Mouse (Mus musculus) cerebellum, adult 2 months (tissue): ENCODE data around the gene Adad1. TPM values are rescaled to one million over a fixed set of nuclear protein-coding genes. Genes with fewer than 3 reads are reported as not detected.

Experiments
- DNase-seq, 2 experiments: peaks; one replicate each; pipeline ENCODE4 v3.0.0; 2021
- H3K27ac ChIP-seq: fragments of 200-500 bp; 2 replicates; pipeline ENCODE4 v1.5.1; 2012; ENCODE audit warnings: low read length, control low read depth, inconsistent platforms; ENCODE audit not compliant: insufficient read depth
- H3K27me3 ChIP-seq: fragments of 200-500 bp; 2 replicates; pipeline ENCODE4 v1.6.1; 2012; ENCODE audit warnings: inconsistent platforms, mild to moderate bottlenecking, low read length, moderate library complexity; ENCODE audit not compliant: control insufficient read depth, insufficient read depth
- H3K4me1 ChIP-seq: fragments of 200-500 bp; 2 replicates; pipeline ENCODE4 v1.6.1; 2011; ENCODE audit warnings: low read length; ENCODE audit not compliant: control insufficient read depth, insufficient read depth
- H3K4me3 ChIP-seq: fragments of 200-500 bp; replicated peaks from 2 replicates; pipeline ENCODE3; 2011; ENCODE audit warnings: mild to moderate bottlenecking, low read depth, low read length, control low read depth; ENCODE audit not compliant: insufficient read depth
- CTCF ChIP-seq: fragments of 200-500 bp; IDR thresholded peaks from 2 replicates; pipeline ENCODE4 v1.5.1; 2011; ENCODE audit warnings: low read depth, mild to moderate bottlenecking, control low read depth, low read length, moderate library complexity, borderline replicate concordance; ENCODE audit not compliant: insufficient read depth
- POLR2A ChIP-seq: fragments of 200-500 bp; IDR thresholded peaks from 2 replicates; pipeline ENCODE4 v1.6.1; 2011; ENCODE audit warnings: low read length, control low read depth, borderline replicate concordance; ENCODE audit not compliant: insufficient read depth
- WGBS: fragments of 180-500 bp; shearing (Covaris S2); methylation state at CpG from one replicate; pipeline ENCODE4 v1.1.7; 2018; 5-methylcytosine and 5-hydroxymethylcytosine counted together
- polyA plus RNA-seq: library from polyadenylated mRNA; depleted of rRNA; stranded (reverse); fragments of >200 nt; gene quantifications from 2 replicates; pipeline ENCODE4 v1.2.3, GENCODE M21; 2012; rRNA removed

The Adad1 gene
- polyA plus RNA-seq, 1 experiment, result not detected

GRCm38 (mm10) chr3:37152274-37152673 lies 88.9 kb downstream of the Adad1 start:
- WGBS, result 89% methylated on average over 10 of the region's 10 CpGs
- H3K27me3 ChIP-seq, result no peaks in the 10 kb centered on the region
- no peak overlapping the region for H3K27ac ChIP-seq
- no peaks in the 10 kb centered on the region for H3K4me1 ChIP-seq
- TF ChIP-seq POLR2A (no peak), CTCF (no peak)
- H3K4me3 ChIP-seq, result no peak overlapping the region
- no peak for DNase-seq

DNA sequence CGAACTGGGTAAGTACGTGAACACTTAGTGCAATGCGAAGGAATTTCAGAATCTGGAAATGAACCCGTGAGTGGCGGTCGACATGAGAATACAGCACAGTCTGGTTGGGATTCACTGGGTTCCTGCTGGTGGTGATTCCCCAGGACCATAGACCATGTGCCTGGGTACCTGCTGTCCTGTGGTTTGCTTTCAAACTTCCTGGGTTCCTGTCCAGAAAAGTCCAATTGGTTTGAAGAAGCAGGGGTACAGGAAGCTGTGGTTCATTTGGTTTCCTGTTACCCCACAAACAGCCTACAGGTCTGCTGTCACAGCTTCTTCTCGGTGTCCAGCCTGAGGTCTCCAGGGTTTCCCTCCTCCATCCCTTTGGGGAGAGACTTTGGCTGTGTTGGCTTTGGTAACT lies 89.7 kb downstream of the Adad1 start:
- no peaks in the 10 kb centered on the region for H3K4me1 ChIP-seq
- H3K27ac ChIP-seq, result no peak overlapping the region
- H3K27me3 ChIP-seq, result no peaks in the 10 kb centered on the region
- no peak for TF ChIP-seq POLR2A
- TF ChIP-seq CTCF, result no peak
- no peak for DNase-seq
- no peak overlapping the region for H3K4me3 ChIP-seq
- 92% methylated on average over 7 of the region's 7 CpGs for WGBS

- DNase-seq, result no peak
- H3K27ac ChIP-seq, result no peak overlapping the region
- H3K4me3 ChIP-seq, result no peak overlapping the region
- no peaks in the 10 kb centered on the region for H3K27me3 ChIP-seq
- 84% methylated on average over 7 of the region's 7 CpGs for WGBS
- TF ChIP-seq CTCF (no peak), POLR2A (no peak)
- no peaks in the 10 kb centered on the region for H3K4me1 ChIP-seq
Observed at GRCm38 (mm10) chr3:37154396-37154795, 91.1 kb downstream of the Adad1 start.

GRCm38 (mm10) chr3:37157082-37157481 lies 93.8 kb downstream of the Adad1 start:
- TF ChIP-seq POLR2A, result no peak
- no peak for TF ChIP-seq CTCF
- H3K27me3 ChIP-seq, result no peaks in the 10 kb centered on the region
- WGBS, result 75% methylated on average over 8 of the region's 8 CpGs
- H3K4me3 ChIP-seq, result no peak overlapping the region
- no peaks in the 10 kb centered on the region for H3K4me1 ChIP-seq
- H3K27ac ChIP-seq, result no peak overlapping the region
- no peak for DNase-seq

DNA sequence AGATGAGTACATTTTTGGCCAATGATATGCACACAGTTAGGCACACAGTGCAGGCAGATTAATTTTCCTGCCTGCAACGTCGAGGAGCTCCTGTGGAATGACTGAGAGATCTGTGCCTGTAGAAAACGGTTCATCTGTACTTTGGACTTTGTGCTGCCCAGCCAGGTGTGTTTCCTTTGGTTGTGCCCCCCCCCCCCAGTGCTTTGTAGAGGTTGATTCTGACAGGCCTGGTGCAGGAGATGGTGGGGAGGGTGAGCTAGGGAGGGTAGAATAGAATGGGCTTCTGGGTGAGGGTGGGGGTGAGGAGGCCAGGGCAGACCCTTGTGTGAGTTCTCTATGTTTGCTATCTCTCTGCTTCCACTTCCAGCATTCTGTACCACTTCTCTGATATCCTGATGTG lies 94.9 kb downstream of the Adad1 start:
- TF ChIP-seq CTCF (no peak), POLR2A (no peak)
- WGBS, result 88% methylated on average over 3 of the region's 3 CpGs
- DNase-seq, result no peak
- Histone ChIP-seq H3K4me1 (no peaks in the 10 kb centered on the region), H3K4me3 (no peak overlapping the region), H3K27me3 (no peaks in the 10 kb centered on the region), H3K27ac (no peak overlapping the region)

DNA sequence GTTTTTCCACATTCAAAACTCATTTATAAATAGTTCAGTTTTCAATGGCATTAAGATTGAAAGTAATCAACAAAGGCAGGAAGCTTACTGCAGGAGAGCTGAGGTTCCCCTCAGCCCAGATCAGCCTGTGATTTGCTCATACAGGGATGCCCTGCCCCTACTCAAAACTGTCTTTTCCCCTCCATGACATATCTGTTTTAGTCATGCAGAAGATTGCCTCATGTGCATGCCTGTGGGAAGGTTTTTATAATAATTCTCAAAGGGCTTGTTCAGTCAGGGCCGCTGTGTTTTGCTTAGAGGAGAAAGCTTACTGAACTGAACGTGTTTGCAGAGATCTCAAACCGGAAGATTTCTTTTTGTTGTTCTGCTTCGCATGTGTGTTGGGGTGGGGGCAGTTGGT lies 97.8 kb downstream of the Adad1 start:
- Histone ChIP-seq H3K27ac (no peak overlapping the region), H3K27me3 (no peaks in the 10 kb centered on the region), H3K4me3 (no peak overlapping the region), H3K4me1 (no peaks in the 10 kb centered on the region)
- no peak for TF ChIP-seq POLR2A
- TF ChIP-seq CTCF, result no peak
- 54% methylated on average over 4 of the region's 4 CpGs for WGBS
- DNase-seq, result no peak

DNA sequence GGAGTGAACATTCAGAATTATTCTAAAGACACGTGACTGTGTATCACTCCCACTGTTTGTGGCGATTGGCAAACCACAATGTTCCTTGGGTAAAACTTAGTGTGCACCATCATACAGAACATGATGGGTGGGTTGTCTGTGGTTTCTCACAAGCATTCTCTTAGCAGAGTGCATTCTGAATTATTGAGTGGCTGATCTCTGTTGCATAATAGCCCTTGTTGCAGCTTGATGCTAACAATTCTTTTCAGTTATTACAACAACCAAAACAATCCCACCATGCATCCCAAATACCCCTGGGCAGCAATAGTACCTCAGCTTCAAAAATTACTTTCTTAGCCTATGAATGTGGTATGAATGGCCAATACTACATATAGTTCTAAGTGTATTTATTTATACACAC lies 106.0 kb downstream of the Adad1 start:
- Histone ChIP-seq H3K27ac (no peak overlapping the region), H3K4me3 (no peak overlapping the region), H3K4me1 (no peaks in the 10 kb centered on the region), H3K27me3 (no peaks in the 10 kb centered on the region)
- WGBS, result 91% methylated on average over 2 of the region's 2 CpGs
- TF ChIP-seq POLR2A (no peak), CTCF (no peak)
- no peak for DNase-seq

Other genes with a start within 250 kb of the Adad1 start
- 52.1 and 55.6 TPM in 2 replicates for gene 4932438A13Rik, start 200.4 kb upstream of the Adad1 start, polyA plus RNA-seq
- gene Il2, start 62.4 kb downstream of the Adad1 start, polyA plus RNA-seq, result 0.30 and 0.36 TPM in 2 replicates
- 0.10 TPM in 1 of 2 replicates, not detected in the other for gene Il21, start 169.1 kb downstream of the Adad1 start, polyA plus RNA-seq
- gene Bbs12, start 249.0 kb downstream of the Adad1 start, polyA plus RNA-seq, result 1.4 and 1.9 TPM in 2 replicates
- gene Cetn4, start 249.2 kb downstream of the Adad1 start, polyA plus RNA-seq, result 7.7 and 8.1 TPM in 2 replicates